ENCODE assay signal across 21 mouse cellular contexts in genomic region chr13:94254286-94254685, GRCm38 (mm10).
"Had no signal": no experiment of that assay in that cellular context is flagged by ENCODE, and none has a peak within 500 bp of the region (broad histone marks: within the 10 kb centered on the region; RNA-seq: fewer than 3 reads in every experiment).

No protein-coding gene starts in this region.

- ATAC-seq: liver, postnatal 0 days; midbrain, embryonic 16.5 days had no signal

- H3K4me3 ChIP-seq: liver, embryonic 15.5 days; megakaryocyte, embryonic 14.5 days; myocyte; neural tube, embryonic 13.5 days; neural tube, embryonic 15.5 days had no signal

- H3K9me3 ChIP-seq: liver, embryonic 15.5 days; megakaryocyte, embryonic 14.5 days; neural tube, embryonic 13.5 days; neural tube, embryonic 15.5 days had no signal

- H3K36me3 ChIP-seq: liver, embryonic 15.5 days; neural tube, embryonic 13.5 days; neural tube, embryonic 15.5 days had no signal

- H3K27me3 ChIP-seq: liver, embryonic 15.5 days; megakaryocyte, embryonic 14.5 days; neural tube, embryonic 13.5 days; neural tube, embryonic 15.5 days had no signal

- H3K9ac ChIP-seq: liver, embryonic 15.5 days; liver, postnatal 0 days; lung, embryonic 14.5 days; neural tube, embryonic 13.5 days; neural tube, embryonic 15.5 days had no signal

- H3K27ac ChIP-seq: liver, embryonic 15.5 days; macrophage; neural tube, embryonic 13.5 days; neural tube, embryonic 15.5 days had no signal

- DNase-seq: liver, postnatal 0 days; lung, embryonic 14.5 days; lung, postnatal 14 days; lung, postnatal 36 days; midbrain, embryonic 14.5 days; retina, postnatal 1 day; right cerebral cortex, adult 18-20 months; right cerebral cortex, postnatal 25 days; right cerebral cortex, postnatal 4 days; spleen, adult 18-20 months; thymus, adult 18-20 months; thymus, postnatal 14 days; thymus, postnatal 36 days had no signal

- H3K4me2 ChIP-seq: liver, embryonic 15.5 days; lung, embryonic 14.5 days; midbrain, embryonic 11.5 days; neural tube, embryonic 13.5 days; neural tube, embryonic 15.5 days had no signal
